9 mouse cellular contexts compared by ENCODE assay signal in genomic region chr1:151034993-151035592, GRCm38 (mm10). TPM values are rescaled to one million over a fixed set of nuclear protein-coding genes. Genes with fewer than 3 reads are reported as not detected.
DNase-seq lines count a peak whose midpoint lies in the region; ATAC-seq and TF ChIP-seq lines count a peak whose summit lies in the region.
"Had no signal": no experiment of that assay in that cellular context is flagged by ENCODE, and none has a peak within 500 bp of the region (broad histone marks: within the 10 kb centered on the region; RNA-seq: fewer than 3 reads in every experiment).

No protein-coding gene starts in this region.

- no peak for DNase-seq in cerebellum, adult 11-12 months
- DNase-seq in c-Kit-positive CD71-positive TER-119-negative erythroid progenitor cells, embryonic 14.5 days (ENCODE audit: low read depth), result peak; percentile 58
- peak; percentile 25 to 59 for DNase-seq in frontal cortex, postnatal 14 days (ENCODE audit: low spot score in 2 of 2)
- DNase-seq in hindbrain, postnatal 0 days (ENCODE audit: low spot score), result peak; percentile 81
- DNase-seq in layer of hippocampus, postnatal 25 days (ENCODE audit: extremely low spot score in 1 of 2, low spot score in 1 of 2), result peak; percentile 56 to 85
- DNase-seq in lung, postnatal 36 days, result peak; percentile 81
- peak; percentile 45 for DNase-seq in retina, postnatal 7 days (ENCODE audit: low read depth, low spot score)

- 2% methylated on average over 5 of the region's 5 CpGs for WGBS in hindbrain, postnatal 0 days

- H3K27ac ChIP-seq in hindbrain, postnatal 0 days, result no peak overlapping the region
- H3K27ac ChIP-seq: lung, embryonic 15.5 days had no signal

- peak; percentile 83 for TF ChIP-seq CTCF in hindbrain, postnatal 0 days (IDR thresholded peaks at IDR 0.05; ENCODE audit: low read depth)

- H3K4me3 ChIP-seq in hindbrain, postnatal 0 days (ENCODE audit: low read length), result no peak overlapping the region
- H3K4me3 ChIP-seq: lung, embryonic 15.5 days had no signal

- ATAC-seq in cerebellum, adult (ENCODE audit: insufficient number of reproducible peaks, low FRiP score, low TSS enrichment), result 0 out of 2 replicates have a peak, but pooled peaks have one; percentile 51
- ATAC-seq in hindbrain, postnatal 0 days, result peak; percentile 53

- H3K4me1 ChIP-seq in hindbrain, postnatal 0 days (ENCODE audit: insufficient read depth, low read length), result no peaks in the 10 kb centered on the region

- H3K9me3 ChIP-seq in hindbrain, postnatal 0 days (ENCODE audit: low read length), result no peaks in the 10 kb centered on the region
- H3K9me3 ChIP-seq: lung, embryonic 15.5 days had no signal

- no peak overlapping the region for H3K9ac ChIP-seq in hindbrain, postnatal 0 days (replicated peaks; ENCODE audit: low read length)
- H3K9ac ChIP-seq: lung, embryonic 15.5 days had no signal

- no peak overlapping the region for H3K4me2 ChIP-seq in hindbrain, postnatal 0 days (ENCODE audit: low read depth, low read length)
- H3K4me2 ChIP-seq: lung, embryonic 15.5 days had no signal

- no peaks in the 10 kb centered on the region for H3K36me3 ChIP-seq in hindbrain, postnatal 0 days (ENCODE audit: insufficient read depth, low read length)
- H3K36me3 ChIP-seq: lung, embryonic 15.5 days had no signal

- H3K27me3 ChIP-seq in hindbrain, postnatal 0 days (ENCODE audit: insufficient read depth, low read length), result no peaks in the 10 kb centered on the region; the same call in 1 of the 2 replicates
- H3K27me3 ChIP-seq: lung, embryonic 15.5 days had no signal

RNA-seq across cellular contexts. Expression of gene Hmcn1, which starts 41.9 kb away (rescaled TPM):
- total RNA-seq in hindbrain, postnatal 0 days (2014; rRNA removed), result 2.7 and 6.3 TPM in 2 replicates
- polyA plus RNA-seq in hindbrain, postnatal 0 days (2015; fragmentation: Nextera tagmentation; extraction: Ambion mirVana), result 0.80 and 1.2 TPM in 2 replicates
- total RNA-seq in layer of hippocampus, postnatal 25 days (2021), result 1 to 10 TPM; 2.9 to 3.8 TPM
